Mouse (Mus musculus) layer of hippocampus, adult 9-10 months (tissue): ENCODE measurements at regions not wholly inside any gene's neighbourhood (a gene's known extent, or its start where the extent isn't known, plus 50 kb on each side); places are given as distances from the start of the nearest gene placed in this dataset.

Experiments used
- DNase-seq: peaks from one replicate; pipeline ENCODE4 v3.0.0; 2022; ENCODE audit warnings: low spot score

- DNase-seq, result no peak
These were observed 239.7 kb upstream of the Car10 start for GRCm38 (mm10) chr11:92858170-92858569.

GRCm38 (mm10) chr11:92889693-92890454 lies 208.0 kb upstream of the Car10 start:
- peak; percentile 32 for DNase-seq

- DNase-seq, result no peak
These were observed 198.5 kb upstream of the Car10 start for GRCm38 (mm10) chr11:92899296-92899695.
